Mouse (Mus musculus) thymus, postnatal 36 days (tissue): Measurements from ENCODE around the gene Gm35549.
"Not testable (repeated sequence)": the region's sequence is repeated elsewhere in the genome, so short reads cannot be mapped to it uniquely, and the experiment has no call there.

ENCODE experiments used
- DNase-seq, 2 experiments: peaks; one replicate each; pipeline ENCODE4 v3.0.0; 2022; ENCODE audit warnings: mixed read lengths in 2 of 2

Gm35549 gene

DNA sequence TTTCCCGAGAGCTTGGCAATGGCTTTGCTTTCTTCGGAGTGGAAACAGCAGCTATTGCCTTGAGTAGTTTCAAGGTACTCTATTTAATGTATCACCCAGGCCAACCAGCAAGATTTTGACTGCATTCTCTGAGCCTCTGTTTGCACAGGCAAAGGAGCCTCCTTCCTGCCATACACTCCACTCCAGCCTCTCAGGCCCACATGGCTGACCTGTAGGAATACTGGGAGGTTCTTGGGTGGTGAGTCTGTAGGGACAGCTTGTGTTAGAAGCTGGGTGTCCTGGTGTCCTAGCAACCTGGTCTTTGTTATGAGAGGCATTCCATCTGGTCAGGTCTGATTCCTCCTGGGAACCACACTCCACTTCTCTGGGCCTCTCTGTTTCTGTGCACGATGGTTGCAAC lies at the start of gene Gm35549:
Gene Gm35549, minus strand, starts transcription at position 276 of the 400 bp plus-strand sequence.
- DNase-seq: no peak

DNA sequence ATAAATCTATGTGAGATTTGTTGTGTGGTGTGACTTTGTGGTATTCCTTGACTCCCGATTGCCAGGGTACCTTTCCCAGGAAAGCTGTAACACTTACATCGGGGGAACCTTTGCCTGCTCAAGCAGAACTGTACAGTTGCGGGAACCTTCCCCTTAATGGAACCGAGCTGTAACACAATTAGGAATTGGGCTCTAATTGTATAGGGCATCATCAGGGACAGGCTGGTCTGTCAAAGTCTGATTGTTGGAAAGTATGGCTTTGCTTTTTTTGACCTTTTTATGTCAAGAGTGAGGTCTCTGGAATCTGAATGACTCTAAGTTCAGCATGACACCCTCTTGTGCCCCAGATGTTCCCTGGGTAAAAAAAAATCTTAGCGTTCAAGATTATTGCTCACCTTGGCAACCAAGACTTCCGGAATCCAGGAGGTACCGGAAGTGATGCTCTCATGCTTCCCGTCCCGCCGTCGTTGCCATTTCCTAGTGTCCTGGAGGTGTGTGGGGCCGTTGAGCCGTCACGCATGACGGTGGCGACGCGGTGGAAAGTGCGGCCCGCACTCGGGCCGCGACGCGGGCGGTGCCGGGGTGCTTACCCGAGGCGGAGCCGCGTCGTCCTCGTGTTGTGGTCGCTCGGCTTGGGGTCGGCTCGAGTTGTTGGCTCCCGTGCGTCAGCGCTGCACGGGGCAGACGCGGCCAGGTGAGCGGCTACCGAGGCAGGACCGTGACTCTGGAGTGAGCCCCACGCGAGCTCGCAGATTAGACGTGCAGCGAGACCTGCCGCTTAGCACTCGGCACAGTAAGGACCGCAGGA lies 42.7 kb upstream of the Gm35549 start:
- peak; percentile 62 for DNase-seq

DNA sequence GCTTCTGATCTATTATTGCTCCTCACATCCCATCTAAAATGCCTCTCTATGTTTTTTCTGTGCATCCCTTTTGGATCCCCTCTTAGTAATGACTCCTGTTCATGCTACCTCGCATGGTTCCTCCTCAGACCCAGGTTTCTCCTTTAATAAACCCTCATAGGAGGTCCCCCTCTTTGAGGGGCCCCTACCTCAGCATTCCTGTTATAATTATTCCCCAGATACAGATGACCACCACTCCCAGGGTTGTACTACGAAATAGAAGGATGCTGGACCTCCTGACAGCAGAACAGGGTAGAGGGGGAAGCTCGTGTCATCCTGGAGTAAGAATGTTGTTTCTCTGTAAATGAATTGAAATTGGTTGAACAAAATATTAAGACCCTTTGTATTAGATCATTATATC lies 41.5 kb upstream of the Gm35549 start, which contains the start of gene Zkscan7:
Gene Zkscan7, plus strand, starts transcription at position 301 of the 400 bp plus-strand sequence.
- no peak for DNase-seq

DNA sequence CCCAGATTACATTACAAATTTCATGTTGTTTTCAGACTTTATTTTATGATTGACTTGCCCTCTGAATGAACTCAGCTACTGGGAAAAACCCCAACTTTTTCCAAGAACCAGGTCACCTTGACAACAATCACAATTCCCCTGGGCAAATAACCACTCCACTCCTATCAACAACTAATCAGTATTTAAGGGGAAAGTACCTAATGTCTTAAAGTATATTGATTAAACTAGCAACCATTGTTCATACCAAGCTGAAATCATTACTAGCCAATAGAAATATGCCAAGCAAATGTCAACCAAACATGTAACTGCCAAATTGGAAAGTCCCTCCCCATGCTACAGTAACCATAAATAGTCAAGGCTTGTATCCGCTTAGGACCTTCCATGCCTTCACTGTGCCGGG lies 31.3 kb upstream of the Gm35549 start:
- no peak for DNase-seq

DNA sequence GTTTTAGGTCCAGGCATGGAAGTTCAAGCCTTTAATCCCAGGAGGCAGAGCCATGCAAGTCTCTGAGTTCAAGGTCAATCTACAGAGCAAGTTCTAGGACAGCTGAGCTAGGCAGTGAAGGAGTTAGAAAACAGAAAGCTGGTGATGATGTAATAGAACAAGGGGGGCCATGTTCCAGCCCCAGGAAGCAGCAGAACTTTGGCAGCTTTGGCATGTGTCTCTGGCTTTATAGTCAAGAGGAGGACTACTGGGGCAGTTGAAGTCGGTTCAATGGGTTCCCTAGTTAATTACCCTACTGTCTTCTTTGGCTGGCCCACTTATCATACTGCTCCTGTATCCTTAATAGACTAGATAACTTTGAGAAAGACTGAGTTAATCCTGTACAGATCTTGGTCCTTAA lies 30.8 kb upstream of the Gm35549 start:
- no peak for DNase-seq

DNA sequence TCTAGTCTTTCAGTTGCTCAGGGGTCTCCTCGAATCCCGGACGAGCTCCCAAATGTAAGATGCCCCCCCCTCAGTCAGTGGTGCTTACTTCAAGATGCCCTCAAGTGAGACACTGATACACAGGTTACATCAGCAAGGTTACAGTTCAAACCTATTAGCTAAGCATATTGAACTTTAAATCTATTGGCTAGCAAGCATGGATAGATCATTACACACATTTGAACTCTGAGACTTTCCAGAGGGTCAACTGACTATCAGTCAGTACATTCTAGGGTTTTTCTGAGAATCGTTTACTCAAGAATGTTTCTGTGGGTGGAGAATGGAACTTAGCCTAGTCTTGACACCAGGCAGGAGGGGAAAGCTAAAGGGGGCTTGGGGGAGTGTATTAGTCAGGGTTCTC lies 28.8 kb upstream of the Gm35549 start:
- no peak for DNase-seq

DNA sequence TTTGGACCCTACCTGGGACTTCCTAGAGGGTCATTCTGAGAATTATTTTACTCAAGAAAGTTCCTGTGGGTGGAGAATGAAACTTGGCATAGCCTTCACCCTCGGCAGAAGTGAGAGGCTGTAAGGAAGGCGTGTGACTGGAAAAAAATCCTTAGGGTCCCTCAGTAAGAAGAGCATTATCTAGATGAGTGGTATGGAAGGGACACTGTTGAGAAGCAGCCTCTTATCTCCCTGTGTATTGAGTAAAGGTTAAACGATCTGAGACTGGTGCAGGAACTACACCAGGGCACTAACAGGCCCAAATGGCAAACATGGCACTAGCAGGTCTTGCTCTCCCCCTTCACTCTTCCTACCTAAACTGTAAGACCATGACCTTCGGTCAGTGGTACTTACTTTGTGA lies 22.4 kb upstream of the Gm35549 start:
- no peak for DNase-seq

DNA sequence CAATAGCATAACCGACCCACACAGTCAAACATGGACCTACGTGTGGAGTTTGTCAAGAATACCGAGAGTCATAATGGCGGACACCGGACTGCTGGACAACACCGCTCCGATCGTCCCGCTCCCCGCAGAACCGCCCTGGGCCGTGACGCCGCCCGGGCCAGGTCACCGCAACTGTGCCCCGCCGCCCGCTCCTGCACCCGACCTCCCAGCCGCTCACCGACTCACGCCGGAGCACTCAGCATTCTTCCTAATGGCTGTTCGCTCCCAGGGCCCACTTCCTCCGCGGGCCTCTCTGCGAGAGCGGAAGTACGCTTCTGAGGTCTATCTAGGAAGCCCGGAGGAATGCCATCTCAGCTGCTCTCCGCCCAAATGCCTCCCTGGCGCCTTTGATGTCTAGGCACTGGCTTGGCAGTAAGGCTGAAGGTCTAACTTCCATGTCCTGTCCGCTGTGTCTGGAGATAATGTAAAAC lies 21.9 kb upstream of the Gm35549 start, which contains the start of gene Zfp445:
Gene Zfp445, minus strand, starts transcription at position 310 of the 470 bp plus-strand sequence.
- peak; percentile 76 to 83 for DNase-seq

DNA sequence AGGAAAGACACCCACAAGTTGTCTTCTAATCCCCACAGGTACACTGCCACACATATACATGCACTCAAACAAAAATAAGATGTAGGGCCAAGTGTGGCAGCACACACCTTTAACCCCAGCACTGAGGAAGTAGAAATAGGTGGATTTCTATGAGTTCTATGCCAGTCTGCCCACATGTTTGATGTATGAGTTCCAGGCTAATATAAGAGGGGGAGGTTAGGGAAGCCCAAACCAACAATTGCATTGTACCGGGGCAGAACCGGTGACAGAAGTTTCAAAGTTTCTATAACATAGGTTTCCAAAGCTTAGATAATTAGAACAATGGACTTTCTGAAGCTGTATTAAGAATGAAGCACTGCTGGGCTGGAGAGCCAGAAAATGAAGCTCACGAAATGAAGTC lies 21.0 kb upstream of the Gm35549 start:
- DNase-seq: no peak

DNA sequence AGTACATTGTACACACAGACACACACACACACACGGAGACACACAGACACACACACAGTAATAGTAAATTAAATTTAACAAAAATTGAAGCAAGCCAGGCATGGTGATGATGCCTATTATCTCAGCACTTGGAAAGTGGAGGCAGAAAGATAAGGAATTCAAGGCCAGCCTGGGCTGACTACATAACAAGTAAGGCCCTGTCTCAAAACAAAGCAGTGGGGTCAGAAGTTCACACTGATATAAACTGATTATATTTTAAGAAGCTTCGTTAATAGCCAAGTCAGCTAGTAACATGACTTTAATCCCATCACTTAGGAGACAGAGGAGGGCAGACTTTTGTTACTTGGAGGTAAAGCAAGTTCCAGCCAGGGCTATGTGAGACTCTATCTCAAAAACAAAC lies 19.9 kb upstream of the Gm35549 start:
- no peak for DNase-seq

DNA sequence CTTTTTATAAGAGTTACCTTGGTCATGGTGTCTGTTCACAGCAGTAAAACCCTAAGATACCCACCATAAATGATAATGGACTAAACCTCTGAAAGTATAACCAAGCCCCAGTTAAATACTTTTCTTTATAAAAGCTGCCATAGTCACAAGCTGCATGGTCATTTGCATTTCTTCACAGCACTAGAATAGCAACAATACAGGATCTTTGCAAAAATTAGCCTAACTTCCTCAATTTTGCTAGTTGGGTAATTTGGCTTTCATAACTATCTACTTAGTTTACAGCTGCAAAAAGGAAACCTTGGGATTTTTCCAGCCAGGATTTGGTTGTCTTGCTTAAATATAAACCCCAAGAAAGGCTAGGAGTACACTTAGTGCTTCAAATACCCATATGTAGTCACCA lies 16.9 kb upstream of the Gm35549 start:
- no peak for DNase-seq

DNA sequence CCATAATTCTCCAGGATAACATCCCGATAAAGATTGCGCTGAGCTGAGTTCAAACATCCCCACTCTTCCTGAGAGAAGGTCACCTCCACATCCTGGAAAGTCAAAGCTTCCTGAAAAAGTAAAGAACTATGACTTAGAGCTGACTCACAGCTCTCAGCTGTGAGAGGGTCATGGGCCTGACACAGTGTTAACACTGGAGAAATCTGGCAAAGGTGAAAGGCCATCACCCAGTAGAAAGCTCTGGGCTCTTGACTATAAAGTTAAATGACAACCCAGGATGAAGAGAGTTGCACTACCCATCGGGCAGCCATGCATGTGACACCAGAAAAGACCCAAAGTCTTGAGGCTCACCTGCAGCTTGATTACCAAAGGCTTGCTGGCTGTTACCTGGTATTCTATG lies 12.9 kb upstream of the Gm35549 start:
- DNase-seq: no peak

DNA sequence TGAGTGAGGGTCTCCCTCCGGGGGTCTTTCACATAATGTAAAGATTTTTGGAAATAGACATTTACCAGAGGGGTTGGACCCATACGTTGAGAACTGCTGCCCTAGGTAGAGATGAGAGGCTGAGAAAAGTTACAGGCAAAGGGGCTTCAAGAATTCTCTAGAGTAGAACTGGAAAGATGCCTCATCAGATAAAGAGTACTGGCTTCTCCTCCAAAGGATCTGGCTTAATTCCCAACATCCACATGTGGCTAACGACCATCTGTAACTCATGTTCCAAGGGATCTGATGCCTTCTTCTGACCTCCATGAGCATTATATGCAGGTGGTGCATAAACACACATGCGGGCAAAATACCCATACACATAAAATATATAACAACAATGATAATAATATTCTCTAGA lies 11.8 kb upstream of the Gm35549 start:
- DNase-seq: no peak

DNA sequence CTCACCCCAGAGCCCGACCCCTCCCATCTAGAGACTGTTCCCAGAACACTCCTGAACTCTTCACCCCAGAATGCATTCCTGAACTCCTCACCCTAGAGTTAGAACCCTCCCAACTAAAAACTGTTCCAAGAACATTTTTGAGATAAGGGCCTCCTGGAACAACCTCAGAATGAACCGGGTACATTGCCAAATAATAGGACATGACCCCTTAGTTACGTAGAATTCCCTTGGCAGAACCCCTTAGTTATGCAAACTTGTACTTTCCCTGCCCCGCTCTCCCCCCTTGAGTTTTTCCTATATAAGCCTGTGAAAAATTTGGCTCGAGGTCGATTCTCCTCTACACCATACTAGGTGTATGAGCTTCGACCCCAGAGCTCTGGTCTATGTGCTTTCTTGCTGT lies 11.3 kb upstream of the Gm35549 start:
- not testable (repeated sequence) for DNase-seq

DNA sequence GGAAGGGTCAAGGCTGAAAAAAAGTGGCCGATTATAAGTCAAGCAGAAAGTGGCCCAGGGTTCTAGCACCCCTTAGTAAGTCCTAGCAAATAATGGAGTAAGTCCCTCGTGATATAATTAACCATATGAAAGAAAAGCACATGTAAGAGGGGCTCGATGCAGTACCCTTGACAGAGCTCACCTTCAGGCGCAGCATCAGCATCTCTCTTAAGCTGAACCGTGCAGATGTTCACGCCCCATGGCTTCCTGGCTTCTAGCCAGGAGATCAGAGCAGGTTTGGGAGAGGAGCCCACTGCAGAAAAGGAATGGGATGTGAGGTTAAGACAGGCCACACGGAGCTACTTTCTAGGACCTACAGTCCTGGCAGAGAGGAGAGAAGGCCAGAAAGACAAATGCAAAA lies 10.7 kb upstream of the Gm35549 start:
- DNase-seq: no peak

DNA sequence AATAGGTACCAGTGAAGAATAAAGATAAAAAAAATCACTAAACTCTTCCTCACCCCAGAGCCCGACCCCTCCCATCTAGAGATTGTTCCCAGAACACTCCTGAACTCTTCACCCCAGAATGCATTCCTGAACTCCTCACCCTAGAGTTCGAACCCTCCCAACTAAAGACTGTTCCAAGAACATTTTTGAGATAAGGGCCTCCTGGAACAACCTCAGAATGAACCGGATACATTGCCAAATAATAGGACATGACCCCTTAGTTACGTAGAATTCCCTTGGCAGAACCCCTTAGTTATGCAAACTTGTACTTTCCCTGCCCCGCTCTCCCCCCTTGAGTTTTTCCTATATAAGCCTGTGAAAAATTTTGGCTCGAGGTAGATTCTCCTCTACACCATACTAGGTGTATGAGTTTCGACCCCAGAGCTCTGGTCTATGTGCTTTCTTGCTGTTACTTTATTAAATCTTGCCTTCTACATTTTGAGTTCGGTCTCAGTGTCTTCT lies 4.0 kb upstream of the Gm35549 start:
- not testable (repeated sequence) for DNase-seq

DNA sequence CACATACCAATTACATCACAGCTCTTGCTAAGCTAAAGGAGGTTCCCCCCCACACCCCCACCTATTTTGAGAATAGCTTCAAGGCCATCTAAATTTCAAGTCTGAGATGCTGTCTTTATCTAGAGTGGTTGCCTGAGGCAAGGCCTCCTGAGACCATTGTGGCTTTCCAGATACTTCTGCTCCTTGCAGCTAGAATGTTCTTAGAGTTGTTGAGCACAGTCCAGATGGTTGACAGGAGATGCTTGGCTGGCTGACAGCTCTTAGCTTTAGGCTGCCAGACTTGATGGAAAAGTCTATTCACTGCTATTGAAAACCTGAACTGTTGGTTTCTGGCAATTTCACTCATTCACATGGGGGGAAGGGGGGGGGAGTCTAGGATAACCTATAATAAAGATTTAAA lies 2.3 kb upstream of the Gm35549 start:
- no peak for DNase-seq

DNA sequence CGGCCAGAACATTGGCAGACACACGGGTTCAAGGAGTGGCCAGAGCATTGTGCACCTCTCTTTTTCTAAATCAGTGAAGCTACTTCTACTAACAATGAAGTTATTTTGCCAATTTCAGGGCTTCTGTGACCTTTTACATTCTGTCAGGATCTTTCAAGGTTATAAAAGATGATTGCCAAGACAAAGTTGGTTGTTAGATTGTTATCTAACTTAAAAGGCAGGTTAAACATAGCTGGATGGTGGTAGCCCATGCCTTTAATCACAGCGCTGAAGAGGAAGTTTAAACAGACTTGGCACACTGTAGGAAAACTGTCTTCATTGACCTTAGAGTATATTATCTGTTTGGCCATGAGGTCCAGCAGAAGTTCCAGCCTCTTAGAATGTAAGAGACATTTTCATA lies 1.8 kb upstream of the Gm35549 start:
- DNase-seq: no peak

DNA sequence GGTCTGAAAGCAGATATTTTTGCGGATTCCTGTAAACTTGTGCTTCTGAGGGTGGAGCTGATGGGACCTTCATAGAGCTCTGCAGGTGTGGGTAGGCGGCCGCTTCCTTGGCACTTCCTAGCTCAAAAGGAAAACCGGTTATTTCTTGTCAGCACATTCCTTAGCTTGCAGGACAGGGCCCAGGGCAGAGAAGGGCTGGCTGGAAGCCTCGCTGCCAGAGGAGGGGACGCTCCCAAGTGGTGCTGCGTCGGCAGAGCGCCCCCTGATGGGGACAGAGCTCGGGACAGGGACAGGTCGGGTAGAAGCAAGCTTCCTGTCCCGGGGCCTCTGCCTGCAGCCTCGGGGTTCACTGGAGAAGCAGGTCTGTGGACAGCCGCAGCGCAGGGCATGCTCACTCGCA lies 6.2 kb downstream of the Gm35549 start:
- peak; percentile 14 to 33 for DNase-seq

DNA sequence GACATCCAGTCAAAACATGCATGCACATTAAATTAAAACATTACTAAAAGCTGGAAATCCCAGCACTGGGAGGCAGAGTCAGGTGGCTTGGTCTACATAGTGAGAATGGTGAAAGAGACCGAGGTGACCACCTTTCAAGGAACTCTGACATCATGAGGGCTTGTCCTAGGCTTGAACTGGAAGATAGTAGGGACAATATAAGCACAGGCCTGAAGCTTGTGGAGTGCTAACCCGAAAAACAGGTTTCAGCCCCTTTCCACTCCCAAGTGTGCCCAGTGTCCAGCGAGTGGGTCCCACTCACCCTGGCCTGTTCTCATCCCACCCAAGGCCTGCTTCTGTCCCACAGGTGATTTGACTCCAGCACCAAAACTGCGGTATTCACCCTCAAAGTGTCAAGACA lies 6.6 kb downstream of the Gm35549 start:
- no peak for DNase-seq

DNA sequence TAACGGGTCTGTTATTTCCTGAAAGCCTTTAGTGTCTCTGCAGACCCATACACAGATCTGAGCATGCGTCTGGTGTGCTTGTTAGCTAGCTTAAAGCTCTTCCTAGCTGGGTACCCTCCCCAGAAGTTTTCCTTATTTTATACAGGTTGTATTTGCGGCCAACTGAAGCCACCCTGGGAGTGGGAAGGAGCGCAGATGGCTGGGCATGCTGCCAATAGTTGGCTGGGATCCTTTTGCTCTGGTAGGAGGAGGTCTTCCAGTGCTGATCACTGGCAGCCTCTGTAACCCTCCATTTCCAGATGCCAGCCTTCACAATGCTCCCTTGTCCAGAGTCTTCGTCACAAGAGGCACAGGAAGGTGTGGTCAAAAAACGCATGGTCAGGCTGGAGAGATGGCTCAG lies 7.0 kb downstream of the Gm35549 start:
- no peak for DNase-seq

DNA sequence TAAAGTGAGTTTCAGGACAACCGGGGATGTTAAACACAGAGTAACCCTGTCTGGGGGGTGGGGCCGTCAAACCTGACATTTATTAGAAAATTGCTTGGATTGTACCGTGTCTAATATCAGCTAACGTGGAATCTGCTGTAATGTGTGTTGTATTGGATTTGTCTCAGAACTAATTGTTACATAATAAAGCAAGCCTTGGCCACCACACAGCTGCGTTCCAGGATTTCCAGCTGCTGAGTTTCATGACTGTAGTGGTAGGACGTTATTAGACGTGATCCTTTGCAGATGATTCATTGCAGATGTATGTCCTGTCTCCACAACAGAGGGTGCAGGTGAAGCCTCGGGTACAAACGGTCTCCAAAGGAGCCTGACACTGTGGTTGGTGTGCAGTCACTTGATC lies 7.7 kb downstream of the Gm35549 start:
- DNase-seq: no peak

DNA sequence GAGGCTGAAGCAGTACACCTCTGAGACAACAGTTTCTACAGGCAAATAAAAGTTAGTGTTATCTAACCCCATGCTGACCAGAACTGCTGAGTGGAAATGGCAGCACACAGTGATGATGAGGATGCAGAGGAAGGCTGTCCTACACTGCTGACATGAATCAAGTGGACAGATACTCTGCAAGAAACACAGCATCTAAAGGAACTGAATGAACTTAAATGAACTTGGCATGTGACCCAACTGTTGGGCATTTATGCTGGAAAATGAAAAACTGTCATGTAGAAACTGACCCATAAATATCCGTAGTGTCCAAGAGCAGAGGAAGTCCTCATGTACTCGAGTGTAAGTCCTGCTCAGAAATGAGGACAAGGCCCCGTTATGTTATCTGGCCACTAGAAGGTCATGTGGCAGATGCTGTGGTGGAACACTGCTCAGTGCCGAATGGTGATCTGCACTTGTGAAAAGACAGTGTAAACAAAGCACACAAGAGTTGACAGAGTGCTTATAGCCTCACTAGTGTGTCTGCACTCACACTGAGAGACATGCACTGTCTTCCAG lies 13.9 kb downstream of the Gm35549 start:
- no peak for DNase-seq

DNA sequence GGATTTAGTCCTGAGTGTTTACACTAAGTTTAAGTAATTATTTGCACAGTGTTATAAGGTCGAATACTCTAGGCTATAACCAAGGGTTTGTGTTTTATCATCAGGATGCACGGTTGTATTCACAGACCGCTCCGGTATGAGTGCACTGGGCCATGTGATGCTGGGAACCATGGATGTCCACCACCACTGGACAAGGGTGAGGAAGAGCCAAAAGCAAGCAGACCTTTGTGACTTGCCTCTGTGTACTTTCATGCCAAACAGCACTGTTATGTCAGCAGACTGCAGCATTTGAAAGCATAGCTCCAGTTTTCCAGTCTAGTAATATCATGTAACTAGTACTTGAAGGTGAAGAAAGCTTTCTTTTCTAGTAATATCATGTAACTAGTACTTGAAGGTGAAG lies 17.1 kb downstream of the Gm35549 start:
- no peak for DNase-seq
